Mouse (Mus musculus) adrenal gland, adult 2 months (tissue): Measurements from ENCODE around the gene Bhlha9. TPM values are rescaled to one million over a fixed set of nuclear protein-coding genes. Genes with fewer than 3 reads are reported as not detected.

Source experiments
- DNase-seq: peaks from one replicate; pipeline ENCODE4 v3.0.0; 2021
- long read RNA-seq: library from polyadenylated mRNA; stranded (forward); transcript quantifications from one replicate; pipeline ENCODE4 v2.0.0, GENCODE M21; 2021
- polyA plus RNA-seq: library from polyadenylated mRNA; depleted of rRNA; stranded (reverse); fragments of >200 nt; gene quantifications from 2 replicates; pipeline ENCODE4 v1.2.3, GENCODE M21; 2012; rRNA removed
- total RNA-seq, 2 experiments: library from RNA; stranded (reverse); gene quantifications; 2 replicates each; pipeline ENCODE4 v1.2.3; 2021

The Bhlha9 gene
- total RNA-seq (not detected), polyA plus RNA-seq (0.21 TPM in 1 of 2 replicates, not detected in the other)
- long read RNA-seq: 0 reads

GRCm38 (mm10) chr11:76671871-76672475, at the start of gene Bhlha9:
Gene Bhlha9 (plus strand): TSS chr11:76672470.
- DNase-seq: no peak

GRCm38 (mm10) chr11:76622566-76623205, 49.6 kb upstream of the Bhlha9 start:
- DNase-seq: peak; percentile 72

- peak; percentile 86 for DNase-seq
Measured at GRCm38 (mm10) chr11:76623206-76623961, 48.9 kb upstream of the Bhlha9 start.

GRCm38 (mm10) chr11:76624071-76624470, 48.2 kb upstream of the Bhlha9 start:
- DNase-seq: no peak

- no peak for DNase-seq
Measured at GRCm38 (mm10) chr11:76624881-76625280, 47.4 kb upstream of the Bhlha9 start.

- no peak for DNase-seq
Measured at GRCm38 (mm10) chr11:76628613-76629012, 43.7 kb upstream of the Bhlha9 start.

GRCm38 (mm10) chr11:76630023-76630422, 42.2 kb upstream of the Bhlha9 start:
- no peak for DNase-seq

GRCm38 (mm10) chr11:76630487-76630886, 41.8 kb upstream of the Bhlha9 start:
- no peak for DNase-seq

- no peak for DNase-seq
Measured at GRCm38 (mm10) chr11:76639269-76639985, 32.8 kb upstream of the Bhlha9 start.

GRCm38 (mm10) chr11:76640231-76640630, 32.0 kb upstream of the Bhlha9 start:
- peak; percentile 29 for DNase-seq

- DNase-seq: no peak
Measured at GRCm38 (mm10) chr11:76644257-76644656, 28.0 kb upstream of the Bhlha9 start.

GRCm38 (mm10) chr11:76645036-76645435, 27.2 kb upstream of the Bhlha9 start:
- DNase-seq: no peak

- peak; percentile 87 for DNase-seq
Measured at GRCm38 (mm10) chr11:76645955-76646354, 26.3 kb upstream of the Bhlha9 start.

GRCm38 (mm10) chr11:76647062-76647461, 25.2 kb upstream of the Bhlha9 start:
- DNase-seq: no peak

GRCm38 (mm10) chr11:76647500-76647899, 24.8 kb upstream of the Bhlha9 start:
- peak; percentile 83 for DNase-seq

GRCm38 (mm10) chr11:76650862-76651560, 21.3 kb upstream of the Bhlha9 start:
- no peak for DNase-seq

- no peak for DNase-seq
Measured at GRCm38 (mm10) chr11:76652838-76653334, 19.4 kb upstream of the Bhlha9 start.

- DNase-seq: peak; percentile 39
Measured at GRCm38 (mm10) chr11:76655106-76655505, 17.2 kb upstream of the Bhlha9 start.

- no peak for DNase-seq
Measured at GRCm38 (mm10) chr11:76657450-76657970, 14.8 kb upstream of the Bhlha9 start.

- no peak for DNase-seq
Measured at GRCm38 (mm10) chr11:76659138-76659930, 12.9 kb upstream of the Bhlha9 start.
